Mouse (Mus musculus): ENCODE measurements at regions not wholly inside any gene's neighbourhood (a gene's known extent, or its start where the extent isn't known, plus 50 kb on each side); places are given as distances from the start of the nearest gene placed in this dataset.

GRCm38 (mm10) chr13:60364778-60365672, 187.9 kb upstream of the Gas1 start:
- no peak for DNase-seq

- no peak for DNase-seq
These were observed 192.1 kb upstream of the Gas1 start for GRCm38 (mm10) chr13:60369216-60369615.

- DNase-seq: no peak
These were observed 194.5 kb upstream of the Gas1 start for GRCm38 (mm10) chr13:60371656-60372055.

GRCm38 (mm10) chr13:60376705-60377104, 199.5 kb upstream of the Gas1 start:
- no peak for DNase-seq

- DNase-seq: no peak
These were observed 205.7 kb upstream of the Gas1 start for GRCm38 (mm10) chr13:60382855-60383254.

- no peak for DNase-seq
These were observed 202.9 kb upstream of the Dapk1 start for GRCm38 (mm10) chr13:60398836-60399235.

GRCm38 (mm10) chr13:60400764-60401487, 200.8 kb upstream of the Dapk1 start:
- no peak for DNase-seq

- DNase-seq: no peak
These were observed 198.3 kb upstream of the Dapk1 start for GRCm38 (mm10) chr13:60403471-60403870.

GRCm38 (mm10) chr13:60407344-60407743, 194.4 kb upstream of the Dapk1 start:
- no peak for DNase-seq

- no peak for DNase-seq
These were observed 191.8 kb upstream of the Dapk1 start for GRCm38 (mm10) chr13:60409706-60410502.

GRCm38 (mm10) chr13:60416024-60416423, 185.7 kb upstream of the Dapk1 start:
- DNase-seq: no peak

GRCm38 (mm10) chr13:60417015-60417414, 184.7 kb upstream of the Dapk1 start:
- DNase-seq: no peak

GRCm38 (mm10) chr13:60417436-60418158, 184.2 kb upstream of the Dapk1 start:
- DNase-seq: no peak

GRCm38 (mm10) chr13:60420386-60420785, 181.4 kb upstream of the Dapk1 start:
- DNase-seq: peak in 1 of 2 experiments; percentile 8

GRCm38 (mm10) chr13:60420842-60421696, 180.7 kb upstream of the Dapk1 start:
- DNase-seq: no peak

GRCm38 (mm10) chr13:60424267-60424666, 177.5 kb upstream of the Dapk1 start:
- no peak for DNase-seq

- DNase-seq: no peak
These were observed 176.6 kb upstream of the Dapk1 start for GRCm38 (mm10) chr13:60425140-60425539.

- DNase-seq: no peak
These were observed 176.2 kb upstream of the Dapk1 start for GRCm38 (mm10) chr13:60425556-60425955.

- no peak for DNase-seq
These were observed 175.4 kb upstream of the Dapk1 start for GRCm38 (mm10) chr13:60426192-60426840.

- no peak for DNase-seq
These were observed 174.7 kb upstream of the Dapk1 start for GRCm38 (mm10) chr13:60427077-60427476.
